Mouse (Mus musculus): ENCODE results near the gene Dennd6b. TPM values are rescaled to one million over a fixed set of nuclear protein-coding genes. Genes with fewer than 3 reads are reported as not detected.

The Dennd6b gene
- total RNA-seq, 2 experiments from 2014 or later, result 0.59 to 0.71 TPM

DNA sequence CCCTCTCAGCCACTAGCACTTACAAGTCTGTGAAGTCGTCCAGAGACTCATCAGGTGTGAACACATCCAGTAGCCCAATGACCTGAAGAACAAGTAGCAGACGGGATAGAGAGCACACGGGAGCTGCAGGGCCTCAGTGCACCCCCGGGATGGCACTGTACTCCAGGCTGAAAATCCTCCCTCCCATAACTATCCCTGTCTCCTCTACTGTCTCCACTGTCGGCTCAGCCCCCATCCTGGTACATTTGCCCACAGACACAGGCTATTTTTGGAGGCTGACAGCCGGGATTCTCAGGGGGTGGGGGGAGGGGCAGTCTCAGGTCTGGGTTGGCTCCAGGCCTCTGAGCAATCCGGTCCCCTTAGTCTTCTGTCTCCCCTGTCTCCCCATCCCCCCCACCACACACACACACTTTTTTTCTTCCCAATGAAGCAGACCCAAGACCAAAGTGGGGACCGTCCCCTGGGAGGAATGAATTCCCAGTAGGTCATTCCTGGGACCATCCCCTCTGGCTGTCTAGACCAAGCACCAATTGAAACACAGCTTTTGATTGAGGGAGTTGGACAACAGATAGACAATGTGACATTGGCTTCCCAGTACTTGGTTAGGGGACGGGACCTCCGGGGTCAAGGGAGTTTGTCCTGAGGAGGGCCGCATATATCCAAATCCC lies 58.8 kb downstream of the Dennd6b start:
- no peak for ATAC-seq (ENCODE audit: poor library complexity, severe bottlenecking)

DNA sequence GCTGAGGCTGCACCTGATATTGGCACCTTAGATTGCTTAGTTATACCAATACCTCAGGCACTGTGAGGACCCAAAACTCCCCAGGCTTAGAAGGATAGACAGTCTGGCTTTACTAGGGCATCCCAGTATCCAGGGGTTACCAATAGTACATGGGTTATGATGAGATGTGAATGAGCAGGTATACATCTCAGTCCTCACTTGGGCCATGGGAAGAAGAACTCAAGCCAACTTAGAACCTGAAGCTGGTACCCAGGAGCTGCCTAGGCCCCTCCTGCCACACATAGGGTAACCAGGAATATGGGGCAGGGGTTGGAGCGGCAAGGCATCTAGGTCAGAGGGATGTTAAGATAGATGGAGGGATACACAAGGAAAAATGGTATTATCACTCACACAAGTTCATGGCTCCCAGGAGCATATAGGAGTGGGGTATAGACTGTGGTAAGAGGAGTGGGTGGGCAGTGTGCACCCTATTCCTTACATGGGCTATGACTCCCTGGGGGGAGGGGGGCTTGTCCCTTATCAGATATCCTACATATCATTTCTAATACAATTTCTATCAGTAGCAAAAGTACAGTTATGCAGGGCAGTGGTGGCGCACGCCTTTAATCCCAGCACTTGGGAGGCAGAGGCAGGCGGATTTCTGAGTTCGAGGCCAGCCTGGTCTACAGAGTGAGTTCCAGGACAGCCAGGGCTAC lies 59.7 kb downstream of the Dennd6b start:
- ATAC-seq (ENCODE audit: poor library complexity, severe bottlenecking), result no peak

Other genes with a start within 250 kb of the Dennd6b start
- gene Ttll8, start 242.1 kb downstream of the Dennd6b start, total RNA-seq (2015), result not detected in 2 replicates
- gene Ttll8, start 242.1 kb downstream of the Dennd6b start, total RNA-seq (2017), result not detected in 2 replicates
- not detected in 2 replicates for gene Mlc1, start 217.5 kb downstream of the Dennd6b start, total RNA-seq (2015)
- gene Mlc1, start 217.5 kb downstream of the Dennd6b start, total RNA-seq (2017), result not detected in 2 replicates
- gene Mov10l1, start 213.6 kb downstream of the Dennd6b start, total RNA-seq (2015), result not detected in 2 replicates
- not detected in 2 replicates for gene Mov10l1, start 213.6 kb downstream of the Dennd6b start, total RNA-seq (2017)
- not detected in 2 replicates for gene Panx2, start 136.8 kb downstream of the Dennd6b start, total RNA-seq (2015)
- gene Panx2, start 136.8 kb downstream of the Dennd6b start, total RNA-seq (2017), result not detected in 2 replicates
- 25.6 and 26.7 TPM in 2 replicates for gene Trabd, start 121.4 kb downstream of the Dennd6b start, total RNA-seq (2015)
- gene Trabd, start 121.4 kb downstream of the Dennd6b start, total RNA-seq (2017), result 27.7 and 31.8 TPM in 2 replicates
- gene Selenoo, start 107.4 kb downstream of the Dennd6b start, total RNA-seq (2015), result 11.4 and 13.8 TPM in 2 replicates
- 17.4 and 18.0 TPM in 2 replicates for gene Selenoo, start 107.4 kb downstream of the Dennd6b start, total RNA-seq (2017)
- 11.0 and 15.5 TPM in 2 replicates for gene Tubgcp6, start 73.4 kb downstream of the Dennd6b start, total RNA-seq (2015)
- 16.0 and 17.3 TPM in 2 replicates for gene Tubgcp6, start 73.4 kb downstream of the Dennd6b start, total RNA-seq (2017)
- gene Hdac10, start 67.8 kb downstream of the Dennd6b start, total RNA-seq (2015), result 5.3 and 7.8 TPM in 2 replicates
- gene Hdac10, start 67.8 kb downstream of the Dennd6b start, total RNA-seq (2017), result 11.0 and 12.8 TPM in 2 replicates
- gene Mapk12, start 55.8 kb downstream of the Dennd6b start, total RNA-seq (2015), result 0.64 and 0.65 TPM in 2 replicates
- not detected in 2 replicates for gene Mapk12, start 55.8 kb downstream of the Dennd6b start, total RNA-seq (2017)
- 0.40 and 0.43 TPM in 2 replicates for gene Mapk11, start 46.9 kb downstream of the Dennd6b start, total RNA-seq (2015)
- gene Mapk11, start 46.9 kb downstream of the Dennd6b start, total RNA-seq (2017), result 0.24 and 0.51 TPM in 2 replicates
- 95.9 and 101 TPM in 2 replicates for gene Plxnb2, start 15.7 kb downstream of the Dennd6b start, total RNA-seq (2015)
- 111 and 118 TPM in 2 replicates for gene Plxnb2, start 15.7 kb downstream of the Dennd6b start, total RNA-seq (2017)
- gene Ppp6r2, start 15.1 kb upstream of the Dennd6b start, total RNA-seq (2015), result 10.5 and 13.1 TPM in 2 replicates
- 11.6 and 12.4 TPM in 2 replicates for gene Ppp6r2, start 15.1 kb upstream of the Dennd6b start, total RNA-seq (2017)
- 109 and 120 TPM in 2 replicates for gene Sbf1, start 118.8 kb upstream of the Dennd6b start, total RNA-seq (2015)
- gene Sbf1, start 118.8 kb upstream of the Dennd6b start, total RNA-seq (2017), result 40.6 and 53.5 TPM in 2 replicates
- 0.16 TPM in 1 of 2 replicates, not detected in the other for gene Adm2, start 126.2 kb upstream of the Dennd6b start, total RNA-seq (2015)
- not detected in 2 replicates for gene Adm2, start 126.2 kb upstream of the Dennd6b start, total RNA-seq (2017)
- gene Miox, start 137.9 kb upstream of the Dennd6b start, total RNA-seq (2015), result not detected in 2 replicates
- 0.99 and 1.0 TPM in 2 replicates for gene Miox, start 137.9 kb upstream of the Dennd6b start, total RNA-seq (2017)
- 31.0 and 31.8 TPM in 2 replicates for gene Lmf2, start 159.2 kb upstream of the Dennd6b start, total RNA-seq (2015)
- 28.7 and 31.6 TPM in 2 replicates for gene Lmf2, start 159.2 kb upstream of the Dennd6b start, total RNA-seq (2017)
- gene Ncaph2, start 159.2 kb upstream of the Dennd6b start, total RNA-seq (2015), result 89.5 and 98.1 TPM in 2 replicates
- 86.6 and 92.0 TPM in 2 replicates for gene Ncaph2, start 159.2 kb upstream of the Dennd6b start, total RNA-seq (2017)
- gene Sco2, start 177.3 kb upstream of the Dennd6b start, total RNA-seq (2015), result 7.3 and 10.4 TPM in 2 replicates
- 3.4 and 5.7 TPM in 2 replicates for gene Sco2, start 177.3 kb upstream of the Dennd6b start, total RNA-seq (2017)
- gene Tymp, start 180.5 kb upstream of the Dennd6b start, total RNA-seq (2015), result not detected in 2 replicates
- 0.07 and 0.12 TPM in 2 replicates for gene Tymp, start 180.5 kb upstream of the Dennd6b start, total RNA-seq (2017)
- not detected in 2 replicates for gene Odf3b, start 182.8 kb upstream of the Dennd6b start, total RNA-seq (2015)
- gene Odf3b, start 182.8 kb upstream of the Dennd6b start, total RNA-seq (2017), result not detected in 2 replicates
- not detected in 2 replicates for gene Klhdc7b, start 188.4 kb upstream of the Dennd6b start, total RNA-seq (2015)
- gene Klhdc7b, start 188.4 kb upstream of the Dennd6b start, total RNA-seq (2017), result not detected in 2 replicates
- gene Syce3, start 214.0 kb upstream of the Dennd6b start, total RNA-seq (2015), result not detected in 2 replicates
- gene Syce3, start 214.0 kb upstream of the Dennd6b start, total RNA-seq (2017), result not detected in 2 replicates
- 0.82 and 1.3 TPM in 2 replicates for gene Cpt1b, start 229.4 kb upstream of the Dennd6b start, total RNA-seq (2015)
- gene Cpt1b, start 229.4 kb upstream of the Dennd6b start, total RNA-seq (2017), result 0.61 and 0.88 TPM in 2 replicates
- 1.8 and 2.1 TPM in 2 replicates for gene C730034F03Rik, start 233.1 kb upstream of the Dennd6b start, total RNA-seq (2015)
- gene C730034F03Rik, start 233.1 kb upstream of the Dennd6b start, total RNA-seq (2017), result 7.6 and 9.2 TPM in 2 replicates
- not detected in 2 replicates for gene Gm44502, start 233.2 kb upstream of the Dennd6b start, total RNA-seq (2015)
- 0.26 and 0.45 TPM in 2 replicates for gene Gm44502, start 233.2 kb upstream of the Dennd6b start, total RNA-seq (2017)
- 68.2 and 74.9 TPM in 2 replicates for gene Chkb, start 233.4 kb upstream of the Dennd6b start, total RNA-seq (2015)
- gene Chkb, start 233.4 kb upstream of the Dennd6b start, total RNA-seq (2017), result 28.6 and 29.3 TPM in 2 replicates

All from megakaryocyte, adult 5-6 weeks (primary cell).